Mouse (Mus musculus): ENCODE data around the gene Rab40c. TPM values are rescaled to one million over a fixed set of nuclear protein-coding genes. Genes with fewer than 3 reads are reported as not detected.

Rab40c gene
- polyA plus RNA-seq, 1 experiment from 2014 or later = 6.5 TPM

- 91% methylated on average over 23 of the region's 23 CpGs for WGBS (ENCODE audit: insufficient replicate concordance)
- Histone ChIP-seq H3K27me3 (ENCODE audit: insufficient read depth, low read length) (no peaks in the 10 kb centered on the region), H3K27ac (ENCODE audit: low read depth) (no peak overlapping the region), H3K4me1 (ENCODE audit: insufficient read depth) (peaks cover 15% of the 10 kb centered on the region; the same call in 1 of the 2 replicates), H3K36me3 (replicated peaks; ENCODE audit: insufficient read depth, low read length) (peaks cover 9% of the 10 kb centered on the region), H3K4me2 (ENCODE audit: low read depth, low read length) (no peak overlapping the region), H3K9ac (replicated peaks) (no peak overlapping the region), H3K4me3 (ENCODE audit: low read depth, low read length) (no peak overlapping the region), H3K9me3 (ENCODE audit: low read length) (no peaks in the 10 kb centered on the region)
- DNase-seq = no peak
- no peak for ATAC-seq
- TF ChIP-seq CTCF (IDR thresholded peaks at IDR 0.05; ENCODE audit: low read depth) (no peak), EP300 (IDR thresholded peaks at IDR 0.05; ENCODE audit: low read depth) (no peak)
These were observed 40.3 kb upstream of the Rab40c start for GRCm38 (mm10) chr17:25959630-25960467.

GRCm38 (mm10) chr17:25958771-25959494 is 39.4 kb upstream of the Rab40c start:
- peaks cover 5% of the 10 kb centered on the region for H3K36me3 ChIP-seq (replicated peaks; ENCODE audit: insufficient read depth, low read length)
- H3K9me3 ChIP-seq (ENCODE audit: low read length) = no peaks in the 10 kb centered on the region
- WGBS (ENCODE audit: insufficient replicate concordance) = 90% methylated on average over 11 of the region's 11 CpGs
- no peaks in the 10 kb centered on the region for H3K27me3 ChIP-seq (ENCODE audit: insufficient read depth, low read length)
- no peak overlapping the region for H3K4me3 ChIP-seq (ENCODE audit: low read depth, low read length)
- DNase-seq (no peak), ATAC-seq (no peak)
- H3K4me2 ChIP-seq (ENCODE audit: low read depth, low read length) = no peak overlapping the region
- peaks cover 15% of the 10 kb centered on the region; the same call in 1 of the 2 replicates for H3K4me1 ChIP-seq (ENCODE audit: insufficient read depth)
- TF ChIP-seq EP300 (IDR thresholded peaks at IDR 0.05; ENCODE audit: low read depth) (no peak), CTCF (IDR thresholded peaks at IDR 0.05; ENCODE audit: low read depth) (no peak)
- no peak overlapping the region for H3K27ac ChIP-seq (ENCODE audit: low read depth)
- no peak overlapping the region for H3K9ac ChIP-seq (replicated peaks)

- no peak overlapping the region for H3K4me2 ChIP-seq (ENCODE audit: low read depth, low read length)
- H3K4me3 ChIP-seq (ENCODE audit: low read depth, low read length) = no peak overlapping the region
- 90% methylated on average over 14 of the region's 14 CpGs for WGBS (ENCODE audit: insufficient replicate concordance)
- DNase-seq (no peak), ATAC-seq (no peak)
- H3K4me1 ChIP-seq (ENCODE audit: insufficient read depth) = peaks cover 15% of the 10 kb centered on the region; the same call in 1 of the 2 replicates
- peaks cover 12% of the 10 kb centered on the region for H3K27me3 ChIP-seq (ENCODE audit: insufficient read depth, low read length)
- no peak for TF ChIP-seq EP300 (IDR thresholded peaks at IDR 0.05; ENCODE audit: low read depth)
- TF ChIP-seq CTCF (IDR thresholded peaks at IDR 0.05; ENCODE audit: low read depth) = no peak
- no peak overlapping the region for H3K9ac ChIP-seq (replicated peaks)
- H3K36me3 ChIP-seq (replicated peaks; ENCODE audit: insufficient read depth, low read length) = no peaks in the 10 kb centered on the region; the same call in 1 of the 2 replicates
- no peaks in the 10 kb centered on the region for H3K9me3 ChIP-seq (ENCODE audit: low read length)
- no peak overlapping the region for H3K27ac ChIP-seq (ENCODE audit: low read depth)
These were observed 38.1 kb upstream of the Rab40c start for GRCm38 (mm10) chr17:25957586-25958051.

- no peak for ATAC-seq
- Histone ChIP-seq H3K9ac (replicated peaks) (no peak overlapping the region), H3K4me3 (ENCODE audit: low read depth, low read length) (no peak overlapping the region), H3K4me1 (ENCODE audit: insufficient read depth) (peaks cover 13% of the 10 kb centered on the region), H3K9me3 (ENCODE audit: low read length) (no peaks in the 10 kb centered on the region), H3K27me3 (ENCODE audit: insufficient read depth, low read length) (peaks cover 21% of the 10 kb centered on the region), H3K27ac (ENCODE audit: low read depth) (no peak overlapping the region), H3K4me2 (ENCODE audit: low read depth, low read length) (no peak overlapping the region), H3K36me3 (replicated peaks; ENCODE audit: insufficient read depth, low read length) (no peaks in the 10 kb centered on the region; the same call in 1 of the 2 replicates)
- 82% methylated on average over 7 of the region's 7 CpGs for WGBS (ENCODE audit: insufficient replicate concordance)
- no peak for TF ChIP-seq EP300 (IDR thresholded peaks at IDR 0.05; ENCODE audit: low read depth)
- TF ChIP-seq CTCF (IDR thresholded peaks at IDR 0.05; ENCODE audit: low read depth) = no peak
- no peak for DNase-seq
These were observed 37.1 kb upstream of the Rab40c start for GRCm38 (mm10) chr17:25956631-25957030.

- peaks cover 26% of the 10 kb centered on the region for H3K27me3 ChIP-seq (ENCODE audit: insufficient read depth, low read length)
- H3K9me3 ChIP-seq (ENCODE audit: low read length) = no peaks in the 10 kb centered on the region
- no peak overlapping the region for H3K4me2 ChIP-seq (ENCODE audit: low read depth, low read length)
- DNase-seq = no peak
- no peak overlapping the region for H3K9ac ChIP-seq (replicated peaks)
- H3K36me3 ChIP-seq (replicated peaks; ENCODE audit: insufficient read depth, low read length) = no peaks in the 10 kb centered on the region; the same call in 1 of the 2 replicates
- peaks cover 16% of the 10 kb centered on the region for H3K4me1 ChIP-seq (ENCODE audit: insufficient read depth)
- TF ChIP-seq CTCF (IDR thresholded peaks at IDR 0.05; ENCODE audit: low read depth) = no peak
- no peak for TF ChIP-seq EP300 (IDR thresholded peaks at IDR 0.05; ENCODE audit: low read depth)
- H3K27ac ChIP-seq (ENCODE audit: low read depth) = no peak overlapping the region
- 87% methylated on average over 7 of the region's 7 CpGs for WGBS (ENCODE audit: insufficient replicate concordance)
- H3K4me3 ChIP-seq (ENCODE audit: low read depth, low read length) = no peak overlapping the region
- ATAC-seq = no peak
These were observed 36.7 kb upstream of the Rab40c start for GRCm38 (mm10) chr17:25956201-25956600.

GRCm38 (mm10) chr17:25955736-25956135 is 36.2 kb upstream of the Rab40c start:
- DNase-seq (no peak), ATAC-seq (no peak)
- WGBS (ENCODE audit: insufficient replicate concordance) = 46% methylated on average over 3 of the region's 3 CpGs
- Histone ChIP-seq H3K27me3 (ENCODE audit: insufficient read depth, low read length) (peaks cover 30% of the 10 kb centered on the region), H3K9me3 (ENCODE audit: low read length) (no peaks in the 10 kb centered on the region), H3K36me3 (replicated peaks; ENCODE audit: insufficient read depth, low read length) (no peaks in the 10 kb centered on the region; the same call in 1 of the 2 replicates), H3K27ac (ENCODE audit: low read depth) (no peak overlapping the region), H3K4me3 (ENCODE audit: low read depth, low read length) (no peak overlapping the region), H3K9ac (replicated peaks) (no peak overlapping the region), H3K4me1 (ENCODE audit: insufficient read depth) (peaks cover 15% of the 10 kb centered on the region), H3K4me2 (ENCODE audit: low read depth, low read length) (no peak overlapping the region)
- no peak for TF ChIP-seq CTCF (IDR thresholded peaks at IDR 0.05; ENCODE audit: low read depth)
- no peak for TF ChIP-seq EP300 (IDR thresholded peaks at IDR 0.05; ENCODE audit: low read depth)
